Mouse (Mus musculus) hindbrain, embryonic 10.5 days (tissue): Measurements from ENCODE around the gene Yap1. TPM values are rescaled to one million over a fixed set of nuclear protein-coding genes. Genes with fewer than 3 reads are reported as not detected.

Source experiments
- DNase-seq: peaks from one replicate; pipeline ENCODE4 v3.0.0-alpha.2; 2017; ENCODE audit warnings: low spot score
- H3K27ac ChIP-seq: fragments of 300-500 bp; sonication (generic); 2 replicates; pipeline ENCODE4 v1.5.1; 2016; ENCODE audit warnings: mild to moderate bottlenecking, moderate library complexity
- H3K27me3 ChIP-seq: fragments of 300-500 bp; sonication (generic); 2 replicates; pipeline ENCODE4 v1.6.1; 2016; ENCODE audit warnings: mild to moderate bottlenecking; ENCODE audit not compliant: poor library complexity, insufficient read depth, severe bottlenecking
- H3K36me3 ChIP-seq: fragments of 300-500 bp; sonication (generic); 2 replicates; pipeline ENCODE4 v1.6.1; 2016; ENCODE audit warnings: mild to moderate bottlenecking, moderate library complexity
- H3K4me1 ChIP-seq: fragments of 300-500 bp; sonication (generic); replicated peaks from 2 replicates; pipeline ENCODE4 v1.6.1; 2016; ENCODE audit warnings: mild to moderate bottlenecking
- H3K4me3 ChIP-seq: fragments of 300-500 bp; sonication (generic); 2 replicates; pipeline ENCODE4 v1.5.1; 2016; ENCODE audit warnings: mild to moderate bottlenecking, moderate library complexity
- H3K9me3 ChIP-seq: fragments of 300-500 bp; sonication (generic); 2 replicates; pipeline ENCODE4 v1.6.1; 2016; ENCODE audit warnings: mild to moderate bottlenecking, moderate library complexity
- WGBS: fragments of 180-500 bp; shearing (Covaris S2); methylation state at CpG from one replicate; pipeline ENCODE4 v1.1.7; 2016; 5-methylcytosine and 5-hydroxymethylcytosine counted together
- polyA plus RNA-seq: library from polyadenylated mRNA; unstranded; fragments of >200 nt; fragmentation: Nextera tagmentation; extraction: Ambion mirVana; gene quantifications from 2 replicates; pipeline ENCODE4 v1.2.1, GENCODE M21; 2016

Yap1 gene
- polyA plus RNA-seq, 1 experiment from 2014 or later, result 31.3 TPM

- DNase-seq, result no peak
- no peak overlapping the region for H3K4me3 ChIP-seq
- H3K27me3 ChIP-seq, result no peaks in the 10 kb centered on the region
- WGBS, result 93% methylated on average over 4 of the region's 4 CpGs
- H3K27ac ChIP-seq, result no peak overlapping the region
- no peaks in the 10 kb centered on the region for H3K9me3 ChIP-seq
- peaks cover 88% of the 10 kb centered on the region for H3K36me3 ChIP-seq
- no peaks in the 10 kb centered on the region for H3K4me1 ChIP-seq
These were observed 64.3 kb downstream of the Yap1 start for GRCm38 (mm10) chr9:7940075-7940474.

- peaks cover 26% of the 10 kb centered on the region for H3K9me3 ChIP-seq
- no peaks in the 10 kb centered on the region for H3K27me3 ChIP-seq
- H3K4me1 ChIP-seq, result no peaks in the 10 kb centered on the region
- H3K27ac ChIP-seq, result no peak overlapping the region
- peaks cover 98% of the 10 kb centered on the region for H3K36me3 ChIP-seq
- H3K4me3 ChIP-seq, result no peak overlapping the region
- 96% methylated on average over 10 of the region's 10 CpGs for WGBS
- no peak for DNase-seq
These were observed 70.0 kb downstream of the Yap1 start for GRCm38 (mm10) chr9:7934419-7934818.

GRCm38 (mm10) chr9:7929552-7929951 is 74.8 kb downstream of the Yap1 start:
- Histone ChIP-seq H3K27ac (no peak overlapping the region), H3K4me1 (no peaks in the 10 kb centered on the region), H3K36me3 (peaks cover 87% of the 10 kb centered on the region), H3K9me3 (peaks cover 26% of the 10 kb centered on the region), H3K27me3 (no peaks in the 10 kb centered on the region), H3K4me3 (no peak overlapping the region)
- WGBS, result 92% methylated on average over 6 of the region's 6 CpGs
- no peak for DNase-seq

GRCm38 (mm10) chr9:7928866-7929265 is 75.5 kb downstream of the Yap1 start:
- no peaks in the 10 kb centered on the region for H3K4me1 ChIP-seq
- no peak overlapping the region for H3K4me3 ChIP-seq
- whole genome bisulfite sequencing, result 91% methylated on average over 3 of the region's 3 CpGs
- H3K27me3 ChIP-seq, result no peaks in the 10 kb centered on the region
- peaks cover 85% of the 10 kb centered on the region for H3K36me3 ChIP-seq
- no peak for DNase-seq
- H3K9me3 ChIP-seq, result peaks cover 21% of the 10 kb centered on the region
- H3K27ac ChIP-seq, result no peak overlapping the region

- WGBS, result 90% methylated on average over 3 of the region's 3 CpGs
- Histone ChIP-seq H3K9me3 (peaks cover 17% of the 10 kb centered on the region), H3K27ac (no peak overlapping the region), H3K4me1 (no peaks in the 10 kb centered on the region), H3K27me3 (no peaks in the 10 kb centered on the region), H3K4me3 (no peak overlapping the region), H3K36me3 (peaks cover 80% of the 10 kb centered on the region)
- DNase-seq, result no peak
These were observed 76.1 kb downstream of the Yap1 start for GRCm38 (mm10) chr9:7928207-7928793.

- Histone ChIP-seq H3K4me3 (peak overlapping the region; percentile 41; the same call in 1 of the 2 replicates), H3K36me3 (no peaks in the 10 kb centered on the region), H3K4me1 (peaks cover 12% of the 10 kb centered on the region), H3K9me3 (no peaks in the 10 kb centered on the region), H3K27me3 (no peaks in the 10 kb centered on the region), H3K27ac (no peak overlapping the region)
- WGBS, result 52% methylated on average over 8 of the region's 8 CpGs
- DNase-seq, result no peak
These were observed 89.5 kb downstream of the Yap1 start for GRCm38 (mm10) chr9:7914925-7915324.

GRCm38 (mm10) chr9:7914487-7914886 is 89.9 kb downstream of the Yap1 start:
- WGBS, result 3% methylated on average over 11 of the region's 11 CpGs
- no peaks in the 10 kb centered on the region for H3K9me3 ChIP-seq
- DNase-seq, result peak; percentile 88
- H3K27me3 ChIP-seq, result no peaks in the 10 kb centered on the region
- peak overlapping the region; percentile 41 for H3K4me3 ChIP-seq
- H3K27ac ChIP-seq, result peak overlapping the region; percentile 50
- peaks cover 12% of the 10 kb centered on the region for H3K4me1 ChIP-seq
- no peaks in the 10 kb centered on the region for H3K36me3 ChIP-seq

GRCm38 (mm10) chr9:7913953-7914352 is 90.4 kb downstream of the Yap1 start:
- Histone ChIP-seq H3K4me3 (peak overlapping the region; percentile 41), H3K27ac (peak overlapping the region; percentile 50), H3K36me3 (no peaks in the 10 kb centered on the region), H3K4me1 (peaks cover 12% of the 10 kb centered on the region), H3K9me3 (0 out of 2 replicates have a peak, but pooled peaks cover 3% of the 10 kb centered on the region), H3K27me3 (no peaks in the 10 kb centered on the region)
- DNase-seq, result peak; percentile 10
- WGBS, result 44% methylated on average over 19 of the region's 19 CpGs

- 79% methylated on average over 2 of the region's 2 CpGs for WGBS
- no peak overlapping the region for H3K4me3 ChIP-seq
- no peak overlapping the region for H3K27ac ChIP-seq
- H3K9me3 ChIP-seq, result 0 out of 2 replicates have a peak, but pooled peaks cover 4% of the 10 kb centered on the region
- no peak for DNase-seq
- H3K27me3 ChIP-seq, result no peaks in the 10 kb centered on the region
- no peaks in the 10 kb centered on the region for H3K36me3 ChIP-seq
- peaks cover 5% of the 10 kb centered on the region; the same call in 1 of the 2 replicates for H3K4me1 ChIP-seq
These were observed 96.9 kb downstream of the Yap1 start for GRCm38 (mm10) chr9:7907351-7907985.

GRCm38 (mm10) chr9:7906564-7906963 is 97.8 kb downstream of the Yap1 start:
- Histone ChIP-seq H3K36me3 (no peaks in the 10 kb centered on the region), H3K27ac (no peak overlapping the region), H3K9me3 (0 out of 2 replicates have a peak, but pooled peaks cover 4% of the 10 kb centered on the region), H3K4me1 (peaks cover 8% of the 10 kb centered on the region; the same call in 1 of the 2 replicates), H3K4me3 (no peak overlapping the region), H3K27me3 (no peaks in the 10 kb centered on the region)
- no peak for DNase-seq
- 91% methylated on average over 1 of the region's 1 CpGs for WGBS

- Histone ChIP-seq H3K4me3 (no peak overlapping the region), H3K9me3 (no peaks in the 10 kb centered on the region), H3K27ac (no peak overlapping the region), H3K36me3 (no peaks in the 10 kb centered on the region), H3K4me1 (peaks cover 8% of the 10 kb centered on the region; the same call in 1 of the 2 replicates), H3K27me3 (no peaks in the 10 kb centered on the region)
- 77% methylated on average over 5 of the region's 5 CpGs for WGBS
- DNase-seq, result no peak
These were observed 100.6 kb downstream of the Yap1 start for GRCm38 (mm10) chr9:7903825-7904224.

GRCm38 (mm10) chr9:7903262-7903661 is 101.1 kb downstream of the Yap1 start:
- no peaks in the 10 kb centered on the region for H3K9me3 ChIP-seq
- no peak for DNase-seq
- no peaks in the 10 kb centered on the region for H3K36me3 ChIP-seq
- no peak overlapping the region for H3K27ac ChIP-seq
- H3K27me3 ChIP-seq, result no peaks in the 10 kb centered on the region
- 73% methylated on average over 2 of the region's 2 CpGs for WGBS
- H3K4me1 ChIP-seq, result peaks cover 8% of the 10 kb centered on the region; the same call in 1 of the 2 replicates
- H3K4me3 ChIP-seq, result no peak overlapping the region

GRCm38 (mm10) chr9:7902311-7902710 is 102.1 kb downstream of the Yap1 start:
- H3K27ac ChIP-seq, result peak overlapping the region; percentile 3; the same call in 1 of the 2 replicates
- H3K36me3 ChIP-seq, result no peaks in the 10 kb centered on the region
- H3K9me3 ChIP-seq, result no peaks in the 10 kb centered on the region
- 48% methylated on average over 7 of the region's 7 CpGs for WGBS
- DNase-seq, result peak; percentile 60
- H3K4me3 ChIP-seq, result no peak overlapping the region
- H3K4me1 ChIP-seq, result peaks cover 8% of the 10 kb centered on the region; the same call in 1 of the 2 replicates
- no peaks in the 10 kb centered on the region for H3K27me3 ChIP-seq
